Mouse (Mus musculus) liver, embryonic 14 days (tissue): Measurements from ENCODE around the gene Vmn2r104. TPM values are rescaled to one million over a fixed set of nuclear protein-coding genes. Genes with fewer than 3 reads are reported as not detected.

Experiments used
- polyA plus RNA-seq: library from polyadenylated mRNA; depleted of rRNA; stranded (reverse); fragments of >200 nt; gene quantifications from 2 replicates; pipeline ENCODE4 v1.2.3, GENCODE M21; 2012; rRNA removed

Vmn2r104 gene
- polyA plus RNA-seq, result not detected in 2 replicates

GRCm38 (mm10) chr17:20048236-20048635 lies at the start of gene Vmn2r104:
Vmn2r104 (minus strand) TSS chr17:20048336.

Other genes with a start within 250 kb of the Vmn2r104 start
- not detected in 2 replicates for gene Fpr-rs7, start 65.9 kb upstream of the Vmn2r104 start, polyA plus RNA-seq
- gene Fpr-rs6, start 134.8 kb upstream of the Vmn2r104 start, polyA plus RNA-seq, result not detected in 2 replicates
- gene Vmn2r105, start 186.7 kb upstream of the Vmn2r104 start, polyA plus RNA-seq, result not detected in 2 replicates
- gene Vmn2r106, start 237.2 kb upstream of the Vmn2r104 start, polyA plus RNA-seq, result not detected in 2 replicates